Comparison of ENCODE assay signal across 17 mouse cellular contexts in the genomic region with DNA sequence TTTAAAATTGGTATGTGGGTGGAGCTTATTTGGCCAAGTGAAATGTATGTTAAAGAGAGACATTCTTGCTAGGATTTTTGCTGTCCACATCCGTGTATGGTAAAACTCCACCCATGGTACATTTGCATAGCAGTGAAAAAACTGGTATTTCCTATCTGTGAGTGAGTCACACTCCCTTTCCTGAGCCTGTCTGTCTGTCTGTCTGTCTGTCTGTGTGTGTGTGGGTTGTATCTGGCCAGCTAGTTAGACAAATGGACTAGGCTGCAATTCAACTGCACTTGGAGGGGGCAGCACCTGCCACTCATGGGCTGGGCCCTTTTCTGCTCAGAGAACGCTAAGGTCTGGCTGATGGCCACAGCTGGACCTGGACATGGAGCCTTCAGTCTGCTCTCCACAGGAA.
DNase-seq lines count a peak whose midpoint lies in the region; ATAC-seq lines count a peak whose summit lies in the region.
"Had no signal": no experiment of that assay in that cellular context is flagged by ENCODE, and none has a peak within 500 bp of the region (broad histone marks: within the 10 kb centered on the region; RNA-seq: fewer than 3 reads in every experiment).

No protein-coding gene starts in this region.

- DNase-seq in heart, postnatal 10 days, result peak; percentile 7 to 15
- peak; percentile 32 for DNase-seq in urinary bladder, postnatal 25 days (ENCODE audit: low spot score)
- no peak for DNase-seq in urinary bladder, postnatal 4 days (ENCODE audit: low spot score in 2 of 2)
- DNase-seq in fibroblast of lung, adult 2 months (ENCODE audit: low read depth), result peak; percentile 29
- no peak for DNase-seq in left cerebral cortex, postnatal 25 days (ENCODE audit: low spot score in 2 of 2)
- DNase-seq: cerebellum, adult 2 months; kidney, adult 8-10 months; retina, postnatal 1 day; spleen, adult 18-20 months had no signal

- no peak overlapping the region for H3K4me3 ChIP-seq in heart, embryonic 12.5 days
- H3K4me3 ChIP-seq: forebrain, embryonic 10.5 days; hindbrain, embryonic 10.5 days; megakaryocyte, embryonic 14.5 days; neural tube, embryonic 15.5 days had no signal

- no peaks in the 10 kb centered on the region for H3K36me3 ChIP-seq in heart, embryonic 12.5 days
- H3K36me3 ChIP-seq: forebrain, embryonic 10.5 days; hindbrain, embryonic 10.5 days; neural tube, embryonic 15.5 days had no signal

- intact Hi-C loops in heart, postnatal 10 days (cut with DNase I), result no loop called here
- intact Hi-C loops in left cerebral cortex, postnatal 25 days (cut with DNase I), result no loop called here

- peaks cover 31% of the 10 kb centered on the region for H3K4me1 ChIP-seq in heart, embryonic 12.5 days (replicated peaks)
- H3K4me1 ChIP-seq: megakaryocyte, embryonic 14.5 days; neural tube, embryonic 15.5 days had no signal

- no peak overlapping the region for H3K4me2 ChIP-seq in heart, embryonic 12.5 days
- H3K4me2 ChIP-seq: neural tube, embryonic 15.5 days had no signal

- 57% methylated on average over 2 of the region's 2 CpGs for WGBS in heart, embryonic 12.5 days

- H3K27me3 ChIP-seq in heart, embryonic 12.5 days (replicated peaks), result no peaks in the 10 kb centered on the region
- H3K27me3 ChIP-seq: megakaryocyte, embryonic 14.5 days; neural tube, embryonic 15.5 days; Patski had no signal

- no peak overlapping the region for H3K9ac ChIP-seq in heart, embryonic 12.5 days
- H3K9ac ChIP-seq: liver, embryonic 14.5 days; neural tube, embryonic 15.5 days had no signal

- H3K9me3 ChIP-seq in heart, embryonic 12.5 days (replicated peaks), result no peaks in the 10 kb centered on the region
- H3K9me3 ChIP-seq: forebrain, embryonic 10.5 days; hindbrain, embryonic 10.5 days; neural tube, embryonic 15.5 days had no signal

- H3K27ac ChIP-seq in heart, embryonic 12.5 days (ENCODE audit: poor library complexity, severe bottlenecking), result no peak overlapping the region
- H3K27ac ChIP-seq: forebrain, embryonic 10.5 days; hindbrain, embryonic 10.5 days; liver, embryonic 14.5 days; neural tube, embryonic 15.5 days had no signal

- no peak for ATAC-seq in heart, embryonic 12.5 days (ENCODE audit: insufficient number of reproducible peaks, low FRiP score)
- no peak for ATAC-seq in erythroid progenitor cell, adult 5-6 weeks (replicated peaks; ENCODE audit: low FRiP score, poor library complexity, severe bottlenecking)
- ATAC-seq: Patski had no signal

Comparison
In these comparisons a context has a peak if more than half of its experiments do, and no peak if none do; other contexts are left out.
1. DNase-seq: peak in heart, postnatal 10 days (2 of 2), urinary bladder, postnatal 25 days (single experiment) and fibroblast of lung, adult 2 months (single experiment); none in urinary bladder, postnatal 4 days (0 of 2) and left cerebral cortex, postnatal 25 days (0 of 2).